Mouse (Mus musculus) adrenal gland, adult (tissue): ENCODE measurements at regions not wholly inside any gene's neighbourhood (a gene's known extent, or its start where the extent isn't known, plus 50 kb on each side); places are given as distances from the start of the nearest gene placed in this dataset.

Experiments used
- DNase-seq, 2 experiments: peaks; one replicate each; pipeline ENCODE4 v3.0.0; 2022 to 2023; ENCODE audit warnings: low spot score in 1 of 2; ENCODE audit not compliant: inconsistent age in 2 of 2

DNA sequence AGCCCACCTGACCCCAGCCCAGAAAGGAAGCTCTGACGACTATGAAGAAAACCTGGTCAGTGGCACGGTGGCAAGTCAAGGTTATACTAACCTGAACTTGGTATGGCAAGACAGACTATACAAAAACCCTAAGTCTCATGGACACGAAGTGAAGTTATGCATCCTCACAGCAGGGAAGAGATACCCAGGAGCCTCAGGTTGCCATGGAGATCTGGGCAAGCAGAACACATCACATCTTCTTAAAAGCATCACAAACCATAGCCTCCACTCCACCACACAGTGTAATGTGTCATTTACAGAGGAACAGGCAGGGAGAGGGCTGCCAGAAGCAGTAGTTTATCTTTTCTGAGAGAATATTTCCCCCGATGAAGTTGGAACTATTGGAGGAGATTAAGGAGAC, 146.5 kb downstream of the Slc39a8 start:
- DNase-seq: no peak

DNA sequence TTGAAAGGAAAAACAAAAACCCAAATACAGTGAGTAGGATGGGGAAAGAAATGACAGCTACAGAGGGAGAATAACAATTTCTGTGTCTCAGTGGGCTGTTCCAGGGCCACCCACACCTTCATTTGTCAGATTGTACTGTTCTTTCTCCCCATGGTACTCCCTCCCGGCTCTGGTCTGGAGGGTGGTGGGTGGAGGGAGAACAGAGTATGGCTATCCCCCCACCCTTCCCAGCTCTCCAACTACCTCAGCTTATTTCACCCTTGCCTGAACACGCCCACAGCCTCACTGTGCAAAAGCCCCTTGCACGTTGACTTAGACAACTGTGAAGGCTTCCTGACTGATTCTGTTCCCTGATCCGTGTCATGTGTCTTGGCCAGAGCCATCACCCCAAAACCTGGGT, 147.3 kb downstream of the Slc39a8 start:
- no peak for DNase-seq

DNA sequence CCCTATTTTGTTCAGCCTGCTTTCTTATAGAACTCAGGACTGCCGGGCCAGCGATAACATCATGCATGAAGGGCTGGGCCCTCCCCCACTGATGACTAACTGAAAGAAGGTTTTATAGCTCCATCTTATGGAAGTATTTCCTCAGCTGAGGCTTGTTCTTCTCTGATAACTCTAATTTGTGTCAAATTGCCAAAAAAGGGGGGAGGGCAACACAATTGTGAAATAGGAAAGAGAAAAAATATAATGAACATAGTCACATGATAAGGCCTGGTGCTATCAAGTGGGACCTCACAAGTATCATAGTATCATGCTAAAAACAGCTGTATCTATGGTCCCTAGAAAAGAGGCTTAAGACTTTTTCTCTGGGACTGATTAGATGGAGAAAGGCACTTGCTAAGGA, 148.2 kb downstream of the Slc39a8 start:
- DNase-seq: no peak

DNA sequence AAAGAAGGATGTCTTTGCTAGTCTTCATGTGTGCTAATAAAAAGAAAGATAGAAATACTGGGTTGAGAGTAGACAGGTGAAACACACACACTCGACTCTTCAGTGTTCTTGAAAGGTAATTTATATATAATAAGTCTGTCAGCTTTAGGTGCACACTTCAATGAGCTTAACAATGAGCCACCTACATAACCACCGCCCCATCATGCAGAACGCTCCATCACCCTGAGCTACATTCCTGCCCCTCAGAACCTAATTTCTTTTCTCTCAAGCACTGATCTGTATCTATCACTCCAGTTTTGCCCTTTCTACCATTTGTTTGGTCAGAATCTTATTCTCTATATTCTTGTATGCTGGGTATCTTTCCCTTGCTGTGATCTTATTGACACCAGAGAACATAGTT, 148.8 kb downstream of the Slc39a8 start:
- no peak for DNase-seq

DNA sequence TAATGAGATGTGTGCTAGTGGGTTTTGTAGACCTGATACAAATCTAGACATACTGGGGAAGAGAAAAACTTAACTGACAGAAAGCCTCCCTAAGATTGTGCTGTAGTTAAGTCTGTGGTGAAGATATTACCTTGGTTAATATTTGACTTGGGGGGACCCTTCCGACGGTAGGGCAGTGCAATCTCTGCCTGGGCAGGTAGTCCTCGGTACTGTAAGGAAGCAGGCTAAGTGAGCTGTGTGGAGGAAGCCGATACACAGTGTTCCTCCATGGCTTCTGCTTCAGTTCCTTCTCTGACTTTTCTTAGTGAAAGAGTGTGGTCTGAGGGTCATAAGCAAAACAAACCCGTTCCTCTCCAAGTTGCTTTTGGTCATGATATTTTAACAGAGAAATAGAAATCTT, 149.7 kb downstream of the Slc39a8 start:
- DNase-seq: no peak

DNA sequence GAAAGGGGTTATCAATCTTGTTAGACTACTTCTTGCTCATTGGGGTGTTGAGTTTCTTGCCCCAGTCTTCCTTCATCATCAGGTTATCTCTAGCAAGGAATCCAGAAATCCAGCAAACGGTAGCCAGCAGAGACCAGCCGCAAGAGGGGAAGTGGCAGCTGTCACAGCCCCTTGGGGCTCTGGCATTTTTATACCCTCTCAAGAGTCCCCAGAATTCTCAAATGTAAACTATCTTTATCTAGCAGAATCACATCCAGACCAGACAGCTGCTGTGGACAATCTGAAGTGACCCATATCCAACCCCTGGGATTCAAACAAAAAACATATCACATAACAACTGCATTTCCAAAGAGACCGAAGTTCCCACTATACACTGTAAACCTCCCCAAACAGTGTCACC, 162.1 kb downstream of the Slc39a8 start:
- DNase-seq: no peak

DNA sequence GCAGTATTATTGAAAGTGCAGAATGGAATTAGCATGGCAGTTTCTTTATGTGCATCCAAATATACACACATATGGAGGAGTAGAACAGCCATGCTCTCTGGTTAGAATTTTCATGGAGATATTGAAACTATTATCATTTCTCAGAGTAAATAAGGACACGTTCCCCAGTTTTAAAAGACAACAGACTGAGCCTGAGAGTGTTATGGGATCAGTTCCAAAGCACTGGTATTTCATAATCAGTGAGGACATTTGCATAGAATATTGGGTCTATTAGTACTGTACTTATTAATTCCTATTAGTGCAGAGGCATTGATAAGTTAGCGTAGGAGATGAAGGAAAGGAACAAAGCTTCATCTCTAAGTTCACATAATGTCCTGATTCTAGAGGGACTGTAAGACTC, 164.2 kb downstream of the Slc39a8 start:
- no peak for DNase-seq

DNA sequence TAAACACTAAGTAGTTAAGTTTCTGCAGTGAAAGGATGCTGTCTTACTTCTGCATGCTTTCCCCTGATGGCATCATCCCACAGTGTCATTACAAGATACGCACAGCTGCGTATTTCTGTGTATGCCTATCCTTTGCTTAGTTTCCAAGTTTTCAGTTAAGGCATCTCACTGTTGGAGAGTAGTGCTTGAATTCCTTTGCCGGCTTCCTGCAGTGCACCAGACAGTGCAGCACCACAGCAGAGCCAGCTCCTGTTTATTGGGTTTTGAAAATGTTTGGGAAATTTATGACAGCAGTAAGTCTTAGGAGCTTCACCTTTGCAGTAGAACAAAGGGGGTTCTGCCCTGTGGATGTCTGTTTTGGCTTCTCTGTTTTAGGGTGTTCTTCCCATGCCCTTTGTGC, 165.3 kb downstream of the Slc39a8 start:
- DNase-seq: no peak

DNA sequence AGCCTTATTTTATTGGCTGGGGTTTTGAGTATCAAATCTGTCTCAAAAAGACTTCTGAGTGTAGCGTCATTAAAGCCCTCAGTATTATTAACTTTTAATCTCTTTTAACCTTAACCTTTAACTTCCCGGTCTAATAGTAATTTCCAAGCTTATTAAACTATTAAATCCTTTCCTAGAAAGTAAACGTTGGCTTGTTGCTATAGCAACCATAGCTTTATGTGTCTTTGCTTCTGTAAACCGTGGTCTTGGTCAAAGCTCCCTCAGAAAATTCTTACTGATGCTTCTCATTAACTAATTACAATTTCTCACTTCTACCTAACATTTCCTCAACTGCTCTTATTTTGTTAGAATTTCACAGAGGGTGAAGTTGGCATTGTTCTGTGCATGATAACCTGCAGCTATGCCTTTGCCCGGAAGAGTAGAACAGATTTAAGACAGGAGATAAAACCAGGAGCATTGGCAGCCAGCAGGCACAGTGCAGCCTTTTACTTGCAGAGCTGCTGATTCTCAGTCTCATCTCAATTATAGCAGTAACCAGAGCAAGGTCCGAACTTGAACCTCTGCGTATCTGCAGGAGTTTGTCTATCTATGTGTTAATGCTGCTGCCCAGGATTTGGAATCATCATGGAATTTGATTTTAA, 165.9 kb downstream of the Slc39a8 start:
- DNase-seq: no peak

DNA sequence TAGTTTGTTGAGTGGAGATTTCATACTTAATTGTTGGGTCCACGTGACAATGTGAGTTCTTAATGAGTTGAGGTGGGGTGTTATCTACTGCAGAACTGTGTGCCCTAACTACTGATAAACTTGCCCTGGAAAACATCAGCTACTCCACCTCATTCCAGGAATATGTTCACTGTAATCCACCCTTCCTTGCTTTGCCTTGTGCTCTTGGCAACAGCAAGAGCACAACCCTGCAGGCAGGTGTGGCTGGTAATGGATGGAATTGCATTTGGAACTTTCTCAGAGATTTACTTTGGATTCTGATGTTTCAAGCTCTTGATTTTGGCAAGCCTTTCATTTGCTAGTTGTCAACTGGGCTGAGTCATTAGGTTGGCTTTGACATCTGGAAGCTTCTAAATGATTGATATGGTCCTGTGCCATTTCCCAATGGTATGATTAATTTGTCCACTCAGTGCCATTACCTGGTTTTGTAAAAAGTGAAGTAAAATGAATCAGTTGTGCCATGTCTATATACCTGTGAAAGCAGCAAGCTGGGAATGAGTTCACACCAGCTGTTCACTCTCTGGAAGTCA, 175.6 kb downstream of the Slc39a8 start:
- peak in 1 of 2 experiments; percentile 21 for DNase-seq
